Mouse (Mus musculus) cerebellum, adult 2 months (tissue): ENCODE data around the gene Ctbs.

Experiments used
- CTCF ChIP-seq: fragments of 200-500 bp; IDR thresholded peaks from 2 replicates; pipeline ENCODE4 v1.5.1; 2011; ENCODE audit warnings: low read depth, mild to moderate bottlenecking, control low read depth, low read length, moderate library complexity, borderline replicate concordance; ENCODE audit not compliant: insufficient read depth
- POLR2A ChIP-seq: fragments of 200-500 bp; IDR thresholded peaks from 2 replicates; pipeline ENCODE4 v1.6.1; 2011; ENCODE audit warnings: low read length, control low read depth, borderline replicate concordance; ENCODE audit not compliant: insufficient read depth

DNA sequence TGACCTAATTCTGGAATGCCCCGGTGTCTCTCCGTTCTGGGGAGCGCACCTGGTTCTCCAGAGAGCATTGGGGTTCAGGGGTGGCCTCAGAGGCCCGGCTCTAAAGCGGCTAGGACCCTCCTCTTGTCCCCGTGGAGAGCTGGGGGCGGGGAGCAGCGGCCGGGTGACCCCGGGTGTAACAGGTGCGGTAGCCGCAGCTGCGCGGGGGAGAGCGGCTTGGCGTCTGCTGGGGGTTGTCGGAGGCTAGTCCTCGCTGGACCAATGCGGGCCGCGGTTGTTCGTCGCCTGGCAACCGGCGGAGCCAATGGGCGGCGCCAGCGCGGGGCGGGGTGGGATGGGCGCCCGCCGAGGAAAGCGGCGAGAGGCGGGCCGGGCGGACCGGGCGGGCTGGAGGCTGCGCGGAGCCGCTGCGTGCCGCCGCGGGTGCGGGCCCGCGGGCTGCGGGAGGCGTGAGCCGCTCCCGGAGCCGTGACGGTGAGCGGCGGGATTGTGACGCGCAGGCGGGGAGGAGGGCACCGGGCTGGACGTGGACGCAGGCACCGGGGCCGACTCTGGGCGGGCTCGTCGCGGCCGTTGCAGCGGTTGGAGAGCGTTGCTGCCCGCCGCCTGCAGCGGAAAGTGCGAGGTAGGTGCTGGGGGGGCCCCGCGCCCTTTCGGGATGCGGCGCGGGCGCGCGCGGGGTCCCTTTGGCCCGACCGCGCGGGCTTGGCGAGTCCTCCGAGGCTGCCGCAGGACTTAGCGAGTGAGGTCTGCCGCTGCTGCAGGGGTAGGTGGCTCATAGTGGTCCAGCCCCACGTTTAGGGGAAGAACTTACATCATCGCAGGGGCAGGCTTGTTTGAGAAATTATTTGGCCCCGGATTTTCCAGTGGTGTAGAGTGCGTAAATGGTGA, 45.0 kb upstream of the Ctbs start, which contains the start of gene Ssx2ip:
- TF ChIP-seq POLR2A: peak; percentile 53; the same call in 1 of the 2 replicates
- no peak for TF ChIP-seq CTCF
